Mouse (Mus musculus) forebrain, embryonic 16.5 days (tissue): ENCODE measurements at regions not wholly inside any gene's neighbourhood (a gene's known extent, or its start where the extent isn't known, plus 50 kb on each side); places are given as distances from the start of the nearest gene placed in this dataset.

Experiments used
- ATAC-seq: fragments of 200-750 bp; cut with Nextera tagmentation; 2 replicates; pipeline ENCODE4 v1.8.0; 2017; ENCODE audit warnings: mild to moderate bottlenecking, moderate library complexity
- H3K27ac ChIP-seq: fragments of 300-500 bp; sonication (generic); 2 replicates; pipeline ENCODE4 v1.5.1; 2014; ENCODE audit warnings: low read length, control low read depth
- H3K27me3 ChIP-seq: fragments of 300-500 bp; sonication (generic); replicated peaks from 2 replicates; pipeline ENCODE4 v1.6.1; 2014; ENCODE audit warnings: low read length; ENCODE audit not compliant: control insufficient read depth, insufficient read depth
- H3K36me3 ChIP-seq: fragments of 300-500 bp; sonication (generic); 2 replicates; pipeline ENCODE4 v1.6.1; 2014; ENCODE audit not compliant: control insufficient read depth, insufficient read depth
- H3K4me1 ChIP-seq: fragments of 300-500 bp; sonication (generic); replicated peaks from 2 replicates; pipeline ENCODE4 v1.6.1; 2014; ENCODE audit warnings: low read length; ENCODE audit not compliant: control insufficient read depth, insufficient read depth
- H3K4me2 ChIP-seq: fragments of 300-500 bp; sonication (generic); 2 replicates; pipeline ENCODE4 v1.6.1; 2014; ENCODE audit warnings: mild to moderate bottlenecking, low read length, control low read depth
- H3K4me3 ChIP-seq: fragments of 300-500 bp; sonication (generic); replicated peaks from 2 replicates; pipeline ENCODE4 v1.5.1; 2014; ENCODE audit warnings: mild to moderate bottlenecking, low read length, control low read depth
- H3K9ac ChIP-seq: fragments of 300-500 bp; sonication (generic); replicated peaks from 2 replicates; pipeline ENCODE4 v1.6.1; 2014; ENCODE audit warnings: low read depth, low read length, control low read depth
- H3K9me3 ChIP-seq: fragments of 300-500 bp; sonication (generic); 2 replicates; pipeline ENCODE4 v1.6.1; 2016; ENCODE audit warnings: low read length; ENCODE audit not compliant: control insufficient read depth
- WGBS: fragments of 180-500 bp; shearing (Covaris S2); extraction: QIAGEN DNeasy Blood & Tissue Kit; methylation state at CpG from one replicate; pipeline ENCODE4 v1.1.7; 2014; 5-methylcytosine and 5-hydroxymethylcytosine counted together

DNA sequence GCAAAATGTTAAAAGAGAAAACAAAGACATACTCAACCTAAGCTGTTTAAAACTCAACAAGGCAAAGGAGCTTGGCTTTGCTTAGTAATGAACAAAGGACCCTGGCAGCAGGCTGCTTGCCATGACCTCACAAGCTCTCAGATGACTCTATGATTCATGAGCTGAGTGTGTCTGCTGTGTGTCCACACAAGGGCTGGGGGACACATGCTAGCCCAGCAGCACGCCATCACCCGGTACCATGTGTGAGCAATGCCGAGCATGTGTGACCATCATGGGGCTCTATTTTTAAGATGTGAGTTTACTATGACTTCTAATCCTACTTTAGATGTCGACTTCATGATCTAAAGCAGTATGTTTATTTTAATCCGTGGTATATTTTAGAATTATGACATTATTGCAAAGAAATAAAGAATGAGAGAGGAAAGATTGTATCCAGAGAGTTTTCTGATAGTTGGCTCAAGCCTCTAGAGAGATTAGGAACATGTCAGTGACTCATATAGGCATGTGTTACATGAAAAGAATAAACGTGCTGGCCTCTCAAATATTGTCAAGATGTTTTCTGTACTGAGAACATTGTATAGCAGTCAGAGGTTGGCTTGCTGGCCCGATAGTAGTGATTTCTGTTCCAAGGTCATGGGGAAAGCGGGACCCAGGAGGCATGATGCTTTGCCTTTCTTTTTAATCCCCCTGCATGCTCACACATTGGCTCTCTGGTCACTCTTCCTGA lies 400.1 kb upstream of the Intu start:
- Histone ChIP-seq H3K9me3 (no peaks in the 10 kb centered on the region), H3K4me1 (no peaks in the 10 kb centered on the region), H3K27ac (no peak overlapping the region), H3K9ac (no peak overlapping the region), H3K27me3 (no peaks in the 10 kb centered on the region), H3K36me3 (no peaks in the 10 kb centered on the region), H3K4me2 (no peak overlapping the region), H3K4me3 (no peak overlapping the region)
- ATAC-seq = no peak
- 91% methylated on average over 8 of the region's 8 CpGs for WGBS

- Histone ChIP-seq H3K4me1 (no peaks in the 10 kb centered on the region), H3K27me3 (no peaks in the 10 kb centered on the region), H3K27ac (no peak overlapping the region), H3K9me3 (no peaks in the 10 kb centered on the region), H3K4me2 (no peak overlapping the region), H3K4me3 (no peak overlapping the region), H3K36me3 (no peaks in the 10 kb centered on the region), H3K9ac (no peak overlapping the region)
- 64% methylated on average over 5 of the region's 5 CpGs for WGBS
- ATAC-seq = peak; percentile 20; the same call in 1 of the 2 replicates
Observed at GRCm38 (mm10) chr3:40138671-40139070, 392.4 kb upstream of the Intu start.

GRCm38 (mm10) chr3:40142229-40142628 lies 388.9 kb upstream of the Intu start:
- no peaks in the 10 kb centered on the region for H3K36me3 ChIP-seq
- no peak overlapping the region for H3K4me2 ChIP-seq
- H3K27me3 ChIP-seq = no peaks in the 10 kb centered on the region
- H3K4me1 ChIP-seq = no peaks in the 10 kb centered on the region
- no peak overlapping the region for H3K4me3 ChIP-seq
- 88% methylated on average over 5 of the region's 5 CpGs for WGBS
- ATAC-seq = no peak
- H3K27ac ChIP-seq = no peak overlapping the region
- H3K9me3 ChIP-seq = no peaks in the 10 kb centered on the region
- H3K9ac ChIP-seq = no peak overlapping the region

GRCm38 (mm10) chr3:40158631-40159030 lies 372.5 kb upstream of the Intu start:
- no peaks in the 10 kb centered on the region for H3K27me3 ChIP-seq
- H3K27ac ChIP-seq = peak overlapping the region; percentile 37
- 64% methylated on average over 6 of the region's 6 CpGs for WGBS
- H3K4me1 ChIP-seq = peaks cover 5% of the 10 kb centered on the region; the same call in 1 of the 2 replicates
- H3K36me3 ChIP-seq = no peaks in the 10 kb centered on the region
- no peak overlapping the region for H3K4me3 ChIP-seq
- H3K9ac ChIP-seq = no peak overlapping the region
- no peak overlapping the region for H3K4me2 ChIP-seq
- ATAC-seq = peak; percentile 69
- H3K9me3 ChIP-seq = no peaks in the 10 kb centered on the region

- no peaks in the 10 kb centered on the region for H3K27me3 ChIP-seq
- no peak overlapping the region for H3K4me2 ChIP-seq
- peaks cover 7% of the 10 kb centered on the region; the same call in 1 of the 2 replicates for H3K4me1 ChIP-seq
- no peaks in the 10 kb centered on the region for H3K9me3 ChIP-seq
- no peak for ATAC-seq
- no peak overlapping the region for H3K27ac ChIP-seq
- no peak overlapping the region for H3K9ac ChIP-seq
- no peaks in the 10 kb centered on the region for H3K36me3 ChIP-seq
- 55% methylated on average over 9 of the region's 9 CpGs for WGBS
- H3K4me3 ChIP-seq = no peak overlapping the region
Observed at GRCm38 (mm10) chr3:40159591-40160145, 371.4 kb upstream of the Intu start.

DNA sequence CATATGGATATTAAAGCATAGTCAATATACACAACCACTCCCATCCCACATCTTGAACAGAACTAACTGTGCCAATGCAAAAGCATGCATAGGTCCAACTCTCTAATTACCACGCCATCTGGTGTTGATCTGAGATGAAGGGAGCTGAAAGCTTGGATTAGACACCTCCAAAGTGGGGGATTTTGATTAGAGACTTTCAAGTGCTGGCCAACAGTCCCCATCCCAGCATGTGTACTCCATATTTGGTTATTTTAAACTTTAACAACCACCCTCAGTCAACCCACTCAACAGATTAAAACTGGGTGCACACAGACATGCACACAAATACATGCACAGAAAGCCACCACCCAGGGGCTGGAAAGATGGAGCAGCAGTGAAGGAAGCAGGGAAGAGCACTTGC lies 366.9 kb upstream of the Intu start:
- no peak overlapping the region for H3K9ac ChIP-seq
- no peaks in the 10 kb centered on the region for H3K9me3 ChIP-seq
- 0 out of 2 replicates have a peak, but pooled peaks cover 6% of the 10 kb centered on the region for H3K4me1 ChIP-seq
- H3K4me3 ChIP-seq = no peak overlapping the region
- H3K27me3 ChIP-seq = no peaks in the 10 kb centered on the region
- no peaks in the 10 kb centered on the region for H3K36me3 ChIP-seq
- 60% methylated on average over 1 of the region's 1 CpGs for WGBS
- H3K27ac ChIP-seq = no peak overlapping the region
- ATAC-seq = peak; percentile 89
- H3K4me2 ChIP-seq = no peak overlapping the region

GRCm38 (mm10) chr3:40167970-40168626 lies 363.0 kb upstream of the Intu start:
- Histone ChIP-seq H3K9me3 (no peaks in the 10 kb centered on the region), H3K4me3 (no peak overlapping the region), H3K27ac (no peak overlapping the region), H3K4me1 (0 out of 2 replicates have a peak, but pooled peaks cover 5% of the 10 kb centered on the region), H3K27me3 (no peaks in the 10 kb centered on the region), H3K36me3 (no peaks in the 10 kb centered on the region), H3K4me2 (no peak overlapping the region), H3K9ac (no peak overlapping the region)
- WGBS = 32% methylated on average over 12 of the region's 12 CpGs
- ATAC-seq = no peak

DNA sequence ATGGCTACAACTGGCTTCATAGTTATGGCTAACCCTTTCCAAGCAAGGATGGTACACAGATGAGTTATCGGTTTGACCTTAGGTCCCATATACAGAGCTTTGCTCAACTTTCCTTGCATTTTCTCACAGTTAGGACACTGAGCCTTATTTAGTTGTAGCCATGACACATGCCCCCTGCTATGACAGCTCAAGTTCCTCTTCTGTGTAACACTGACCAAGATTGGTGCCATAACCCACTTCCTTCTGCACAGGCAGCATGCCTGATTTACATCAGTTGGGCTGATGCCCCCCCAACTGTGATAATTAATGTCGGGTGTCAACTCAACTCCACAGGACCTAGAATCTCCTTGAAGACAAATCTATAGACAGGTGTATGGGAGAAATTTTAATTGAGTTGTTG lies 361.5 kb upstream of the Intu start:
- Histone ChIP-seq H3K4me1 (0 out of 2 replicates have a peak, but pooled peaks cover 2% of the 10 kb centered on the region), H3K27ac (no peak overlapping the region), H3K27me3 (no peaks in the 10 kb centered on the region), H3K36me3 (no peaks in the 10 kb centered on the region), H3K4me2 (no peak overlapping the region), H3K4me3 (no peak overlapping the region), H3K9me3 (no peaks in the 10 kb centered on the region), H3K9ac (no peak overlapping the region)
- 97% methylated on average over 2 of the region's 2 CpGs for WGBS
- ATAC-seq = no peak

DNA sequence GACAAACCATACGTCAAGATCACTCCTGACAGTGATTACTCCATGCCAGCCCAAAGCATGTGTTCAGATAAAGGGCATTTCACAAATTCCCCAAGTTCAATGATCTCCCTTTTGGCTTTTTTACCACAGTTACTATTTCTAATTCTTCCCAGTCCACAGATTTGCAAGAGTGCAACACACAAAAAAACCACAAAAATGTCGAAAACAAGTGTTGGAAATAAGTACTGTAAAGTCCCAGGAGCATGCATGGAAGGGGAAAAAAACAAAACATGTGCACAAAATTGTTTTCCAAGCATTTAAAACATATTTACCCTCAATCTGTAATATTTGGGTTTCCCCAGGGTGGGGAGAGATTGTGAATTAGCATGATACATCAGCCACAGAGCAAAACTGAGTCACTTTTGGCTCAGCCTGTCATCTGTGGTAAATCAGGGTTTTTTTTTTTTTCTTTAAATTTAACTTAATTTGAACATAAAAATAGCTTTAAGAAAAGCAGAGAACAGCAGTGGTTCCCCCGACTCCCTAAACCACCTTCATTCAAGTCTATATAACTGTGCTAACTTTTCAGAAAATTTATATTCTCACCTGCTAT lies 351.3 kb upstream of the Intu start:
- 81% methylated on average over 3 of the region's 3 CpGs for WGBS
- no peak overlapping the region for H3K4me2 ChIP-seq
- no peaks in the 10 kb centered on the region for H3K36me3 ChIP-seq
- H3K4me1 ChIP-seq = no peaks in the 10 kb centered on the region
- no peak overlapping the region for H3K9ac ChIP-seq
- H3K4me3 ChIP-seq = no peak overlapping the region
- no peaks in the 10 kb centered on the region for H3K9me3 ChIP-seq
- H3K27ac ChIP-seq = no peak overlapping the region
- H3K27me3 ChIP-seq = no peaks in the 10 kb centered on the region
- ATAC-seq = no peak
